Mouse (Mus musculus): ENCODE measurements at regions not wholly inside any gene's neighbourhood (a gene's known extent, or its start where the extent isn't known, plus 50 kb on each side); places are given as distances from the start of the nearest gene placed in this dataset.
"Not testable (repeated sequence)": the region's sequence is repeated elsewhere in the genome, so short reads cannot be mapped to it uniquely, and the experiment has no call there.

DNA sequence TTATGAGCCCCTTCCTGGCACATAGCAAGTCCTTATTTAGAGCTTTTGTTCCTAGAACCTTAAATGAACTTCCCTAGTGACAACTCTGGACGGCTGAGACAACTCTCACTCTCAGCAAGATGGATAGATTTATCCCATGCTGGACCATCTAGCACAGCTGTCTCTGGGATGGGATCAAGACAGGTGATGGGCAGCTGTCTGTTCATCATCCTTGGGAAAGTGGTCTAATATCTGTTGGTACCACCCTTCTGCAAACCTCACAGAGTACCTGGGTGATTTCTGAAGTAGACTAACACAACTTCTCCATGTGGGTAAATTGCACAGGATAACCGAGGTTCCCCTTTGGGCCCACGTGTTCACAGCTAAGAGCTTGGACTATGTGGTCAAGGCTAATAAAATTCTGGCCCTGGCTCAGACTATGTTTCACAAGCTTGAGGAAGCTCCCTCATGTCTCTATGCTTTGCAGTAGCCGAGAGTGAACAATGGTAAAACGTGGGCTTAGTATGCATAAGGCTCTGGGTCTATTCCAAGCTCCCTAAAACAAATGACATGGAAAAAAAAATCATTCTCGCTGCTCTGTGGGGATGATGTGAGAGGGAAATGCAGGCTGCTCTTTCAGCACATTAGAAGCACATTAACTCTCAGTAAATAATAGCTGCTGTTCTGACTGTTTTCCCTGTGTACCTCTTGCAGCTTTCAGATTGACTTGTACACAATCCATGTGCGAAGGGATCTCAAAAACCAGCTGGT, 135.1 kb upstream of the 1700056E22Rik start:
- 63% methylated on average over 7 of the region's 7 CpGs for whole genome bisulfite sequencing

DNA sequence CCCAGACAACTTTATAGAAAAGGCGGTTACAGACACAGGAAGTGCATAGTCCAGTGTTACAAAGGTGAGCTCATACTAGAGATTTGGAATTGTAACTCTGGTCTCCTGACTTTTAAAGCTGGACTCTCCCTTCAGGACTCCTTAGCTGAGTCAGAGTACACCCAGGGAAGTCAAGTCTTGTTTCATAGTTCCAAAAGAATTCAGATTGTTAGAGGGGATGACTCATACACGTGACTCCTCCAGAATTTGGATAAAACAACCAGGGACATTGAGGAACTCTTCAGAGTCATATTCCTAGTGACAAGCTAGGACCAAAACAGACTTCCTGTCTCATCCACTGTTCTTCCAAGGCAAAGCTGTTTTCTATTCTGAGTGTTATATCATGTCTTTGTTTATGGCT, 132.8 kb upstream of the 1700056E22Rik start:
- no peak for ATAC-seq

More for the DNA sequence above, 135.1 kb upstream of the 1700056E22Rik start:
- no peaks in the 10 kb centered on the region for H3K27me3 ChIP-seq (replicated peaks; ENCODE audit: control insufficient read depth, insufficient read depth, low read length)
- H3K4me2 ChIP-seq (ENCODE audit: low read length), result no peak overlapping the region
- H3K9me3 ChIP-seq (ENCODE audit: control insufficient read depth, low read length), result no peaks in the 10 kb centered on the region
- H3K4me3 ChIP-seq (ENCODE audit: low read length), result no peak overlapping the region
- no peak overlapping the region for H3K9ac ChIP-seq (ENCODE audit: low read depth, low read length)
- no peak for ATAC-seq
- H3K27ac ChIP-seq (ENCODE audit: low read depth, low read length), result no peak overlapping the region
- H3K4me1 ChIP-seq (ENCODE audit: control insufficient read depth, insufficient read depth, low read depth, low read length), result no peaks in the 10 kb centered on the region
- H3K36me3 ChIP-seq (ENCODE audit: control insufficient read depth, insufficient read depth, low read length), result no peaks in the 10 kb centered on the region

DNA sequence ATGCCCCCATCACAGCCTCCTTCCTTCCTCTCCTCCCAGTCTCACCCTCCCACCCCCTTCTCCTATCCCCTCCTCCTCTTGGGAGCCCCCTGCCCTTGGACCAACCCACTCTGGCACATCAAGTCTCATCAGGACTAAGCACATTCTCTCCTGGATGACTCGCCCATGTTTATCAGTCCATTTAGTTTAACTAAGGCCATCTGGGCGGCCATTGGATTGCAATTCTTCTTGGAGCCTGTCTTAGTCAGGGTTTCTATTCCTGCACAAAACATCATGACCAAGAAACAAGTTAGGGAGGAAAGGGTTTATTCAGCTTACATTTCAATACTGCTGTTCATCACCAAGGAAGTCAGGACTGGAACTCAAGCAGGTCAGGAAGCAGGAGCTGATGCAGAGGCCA, 128.4 kb upstream of the 1700056E22Rik start:
- H3K9me3 ChIP-seq (ENCODE audit: control insufficient read depth, low read length); H3K9ac ChIP-seq (ENCODE audit: low read depth, low read length); H3K4me2 ChIP-seq (ENCODE audit: low read length); H3K27ac ChIP-seq (ENCODE audit: low read depth, low read length); H3K36me3 ChIP-seq (ENCODE audit: control insufficient read depth, insufficient read depth, low read length); H3K27me3 ChIP-seq (replicated peaks; ENCODE audit: control insufficient read depth, insufficient read depth, low read length); H3K4me1 ChIP-seq (ENCODE audit: control insufficient read depth, insufficient read depth, low read depth, low read length); ATAC-seq; H3K4me3 ChIP-seq (ENCODE audit: low read length): not testable (repeated sequence)
- WGBS, result 93% methylated on average over 2 of the region's 2 CpGs

More for the DNA sequence above, 132.8 kb upstream of the 1700056E22Rik start:
- no peaks in the 10 kb centered on the region for H3K27me3 ChIP-seq (replicated peaks; ENCODE audit: control insufficient read depth, insufficient read depth, low read length)
- no peak overlapping the region for H3K4me3 ChIP-seq (ENCODE audit: low read length)
- 75% methylated on average over 2 of the region's 2 CpGs for WGBS
- no peaks in the 10 kb centered on the region for H3K4me1 ChIP-seq (ENCODE audit: control insufficient read depth, insufficient read depth, low read depth, low read length)
- no peaks in the 10 kb centered on the region for H3K36me3 ChIP-seq (ENCODE audit: control insufficient read depth, insufficient read depth, low read length)
- no peak overlapping the region for H3K9ac ChIP-seq (ENCODE audit: low read depth, low read length)
- H3K27ac ChIP-seq (ENCODE audit: low read depth, low read length), result no peak overlapping the region
- H3K9me3 ChIP-seq (ENCODE audit: control insufficient read depth, low read length), result no peaks in the 10 kb centered on the region
- H3K4me2 ChIP-seq (ENCODE audit: low read length), result no peak overlapping the region

DNA sequence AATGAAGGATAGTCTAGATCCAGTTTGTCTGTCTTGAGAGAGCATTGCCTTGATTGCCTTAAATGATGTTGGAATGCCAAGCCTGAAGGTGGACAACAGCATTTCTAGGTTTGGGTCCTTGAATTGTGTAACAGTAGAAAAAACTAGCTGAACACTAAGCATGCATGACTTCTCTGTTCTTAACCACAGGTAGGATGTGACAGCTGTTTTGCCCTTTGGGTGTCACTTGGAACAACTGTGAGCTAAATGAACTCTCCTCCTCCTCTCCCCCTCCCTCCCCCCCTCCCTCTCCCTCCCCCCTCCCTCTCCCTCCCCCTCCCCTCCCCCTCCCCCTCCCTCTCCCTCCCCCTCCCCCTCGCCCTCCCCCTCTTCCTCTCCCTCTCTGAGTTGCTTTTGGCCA, 113.6 kb upstream of the 1700056E22Rik start:
- Histone ChIP-seq H3K9me3 (ENCODE audit: control insufficient read depth, low read length) (no peaks in the 10 kb centered on the region), H3K36me3 (ENCODE audit: control insufficient read depth, insufficient read depth, low read length) (no peaks in the 10 kb centered on the region), H3K9ac (ENCODE audit: low read depth, low read length) (no peak overlapping the region), H3K4me1 (ENCODE audit: control insufficient read depth, insufficient read depth, low read depth, low read length) (no peaks in the 10 kb centered on the region), H3K27ac (ENCODE audit: low read depth, low read length) (no peak overlapping the region), H3K4me2 (ENCODE audit: low read length) (no peak overlapping the region), H3K4me3 (ENCODE audit: low read length) (no peak overlapping the region), H3K27me3 (replicated peaks; ENCODE audit: control insufficient read depth, insufficient read depth, low read length) (no peaks in the 10 kb centered on the region)
- no peak for ATAC-seq
- no CpG with 5 or more reads among the region's 1 CpGs for WGBS

DNA sequence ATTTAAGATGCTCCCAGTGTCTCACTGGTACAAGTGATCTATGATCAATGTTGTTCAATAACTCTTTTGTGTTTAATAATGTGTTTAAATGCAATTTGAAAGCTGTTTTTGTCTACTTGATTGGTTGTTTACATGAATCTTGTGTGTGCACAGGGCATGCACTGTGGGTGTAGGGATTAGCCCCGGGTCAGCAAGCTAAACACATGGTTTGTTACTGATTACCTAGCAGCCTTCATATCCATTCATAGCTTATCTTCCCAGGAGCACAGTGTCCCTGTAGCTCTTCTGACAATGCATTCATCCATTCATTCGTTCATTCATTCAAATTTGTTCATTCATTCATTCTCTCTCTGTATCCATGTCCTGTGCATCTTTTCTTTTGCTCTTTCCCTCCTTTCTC, 108.9 kb upstream of the 1700056E22Rik start:
- Histone ChIP-seq H3K9ac (ENCODE audit: low read depth, low read length) (no peak overlapping the region), H3K36me3 (ENCODE audit: control insufficient read depth, insufficient read depth, low read length) (no peaks in the 10 kb centered on the region), H3K4me2 (ENCODE audit: low read length) (no peak overlapping the region), H3K9me3 (ENCODE audit: control insufficient read depth, low read length) (no peaks in the 10 kb centered on the region), H3K27me3 (replicated peaks; ENCODE audit: control insufficient read depth, insufficient read depth, low read length) (no peaks in the 10 kb centered on the region), H3K4me1 (ENCODE audit: control insufficient read depth, insufficient read depth, low read depth, low read length) (no peaks in the 10 kb centered on the region), H3K4me3 (ENCODE audit: low read length) (no peak overlapping the region), H3K27ac (ENCODE audit: low read depth, low read length) (no peak overlapping the region)
- ATAC-seq, result no peak
- WGBS, result 55% methylated on average over 2 of the region's 2 CpGs

DNA sequence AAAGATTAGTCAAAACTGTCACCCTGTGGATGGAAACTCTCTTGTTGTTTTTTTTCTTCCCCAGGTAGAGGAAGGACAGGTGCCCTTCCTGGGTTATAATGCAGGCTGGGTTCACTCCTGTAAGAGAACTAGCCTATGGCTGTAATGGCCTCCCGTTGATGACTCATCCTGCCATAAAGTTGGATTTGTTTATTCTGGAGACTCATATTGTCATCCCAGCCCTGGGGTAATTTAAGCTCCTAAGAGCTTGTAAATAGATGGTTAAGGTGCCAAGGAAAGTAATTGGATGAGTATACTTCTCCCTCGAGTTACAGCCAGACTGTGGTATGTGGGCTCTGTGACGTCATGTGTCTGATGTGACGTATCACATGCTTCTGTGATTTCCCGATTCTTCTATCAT, 106.4 kb upstream of the 1700056E22Rik start:
- H3K36me3 ChIP-seq (ENCODE audit: control insufficient read depth, insufficient read depth, low read length), result no peaks in the 10 kb centered on the region
- H3K4me3 ChIP-seq (ENCODE audit: low read length), result no peak overlapping the region
- no peak overlapping the region for H3K9ac ChIP-seq (ENCODE audit: low read depth, low read length)
- no peak overlapping the region for H3K27ac ChIP-seq (ENCODE audit: low read depth, low read length)
- H3K4me1 ChIP-seq (ENCODE audit: control insufficient read depth, insufficient read depth, low read depth, low read length), result no peaks in the 10 kb centered on the region
- no peak for ATAC-seq
- no peaks in the 10 kb centered on the region for H3K27me3 ChIP-seq (replicated peaks; ENCODE audit: control insufficient read depth, insufficient read depth, low read length)
- no peak overlapping the region for H3K4me2 ChIP-seq (ENCODE audit: low read length)
- no peaks in the 10 kb centered on the region for H3K9me3 ChIP-seq (ENCODE audit: control insufficient read depth, low read length)
- WGBS, result 86% methylated on average over 5 of the region's 5 CpGs

DNA sequence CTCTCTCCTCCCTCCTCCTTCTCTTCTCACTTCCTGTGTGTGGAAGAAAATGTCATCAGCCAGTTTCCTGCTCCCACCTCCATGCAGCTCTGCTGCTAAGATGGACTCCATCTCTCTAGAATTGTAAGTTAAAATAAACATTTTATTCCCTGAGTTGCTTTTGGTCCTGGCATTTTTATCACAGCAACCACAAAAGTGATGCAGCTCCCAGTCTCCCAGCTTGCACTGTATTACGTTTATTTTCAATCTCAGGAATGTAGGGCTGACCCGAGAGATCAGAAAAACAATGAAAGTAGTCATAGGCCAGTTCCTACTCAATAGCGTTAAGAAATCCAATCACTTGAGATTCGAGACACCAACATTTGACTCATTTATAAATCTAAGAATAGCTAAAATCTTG, 106.0 kb upstream of the 1700056E22Rik start:
- no peaks in the 10 kb centered on the region for H3K36me3 ChIP-seq (ENCODE audit: control insufficient read depth, insufficient read depth, low read length)
- no peak overlapping the region for H3K4me2 ChIP-seq (ENCODE audit: low read length)
- no peak overlapping the region for H3K27ac ChIP-seq (ENCODE audit: low read depth, low read length)
- 75% methylated on average over 4 of the region's 4 CpGs for WGBS
- no peaks in the 10 kb centered on the region for H3K4me1 ChIP-seq (ENCODE audit: control insufficient read depth, insufficient read depth, low read depth, low read length)
- no peak overlapping the region for H3K4me3 ChIP-seq (ENCODE audit: low read length)
- no peaks in the 10 kb centered on the region for H3K27me3 ChIP-seq (replicated peaks; ENCODE audit: control insufficient read depth, insufficient read depth, low read length)
- ATAC-seq, result no peak
- no peaks in the 10 kb centered on the region for H3K9me3 ChIP-seq (ENCODE audit: control insufficient read depth, low read length)
- H3K9ac ChIP-seq (ENCODE audit: low read depth, low read length), result no peak overlapping the region

DNA sequence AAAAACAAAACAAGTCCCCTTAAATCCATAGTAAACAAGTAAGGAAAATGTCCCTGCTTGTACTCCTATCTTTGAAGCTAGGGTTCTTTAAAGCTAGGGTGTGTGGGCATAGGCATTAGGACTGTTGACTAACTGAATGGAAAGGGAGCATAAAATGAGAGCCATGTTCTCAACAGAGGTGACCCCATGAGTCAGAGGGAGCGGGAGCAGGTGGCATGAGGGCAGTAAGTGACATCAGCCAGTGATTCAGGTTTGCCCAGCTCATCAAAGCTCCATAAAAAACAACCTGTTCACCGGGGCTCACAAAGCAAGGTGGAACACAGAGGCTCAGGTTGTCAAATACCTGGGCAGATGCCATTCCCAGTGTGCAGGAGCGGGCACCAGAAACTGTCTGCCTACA, 104.6 kb upstream of the 1700056E22Rik start:
- H3K36me3 ChIP-seq (ENCODE audit: control insufficient read depth, insufficient read depth, low read length), result no peaks in the 10 kb centered on the region
- 88% methylated on average over 3 of the region's 3 CpGs for WGBS
- H3K27ac ChIP-seq (ENCODE audit: low read depth, low read length), result no peak overlapping the region
- ATAC-seq, result no peak
- H3K4me1 ChIP-seq (ENCODE audit: control insufficient read depth, insufficient read depth, low read depth, low read length), result no peaks in the 10 kb centered on the region
- no peak overlapping the region for H3K4me2 ChIP-seq (ENCODE audit: low read length)
- no peaks in the 10 kb centered on the region for H3K9me3 ChIP-seq (ENCODE audit: control insufficient read depth, low read length)
- H3K9ac ChIP-seq (ENCODE audit: low read depth, low read length), result no peak overlapping the region
- no peaks in the 10 kb centered on the region for H3K27me3 ChIP-seq (replicated peaks; ENCODE audit: control insufficient read depth, insufficient read depth, low read length)
- no peak overlapping the region for H3K4me3 ChIP-seq (ENCODE audit: low read length)

DNA sequence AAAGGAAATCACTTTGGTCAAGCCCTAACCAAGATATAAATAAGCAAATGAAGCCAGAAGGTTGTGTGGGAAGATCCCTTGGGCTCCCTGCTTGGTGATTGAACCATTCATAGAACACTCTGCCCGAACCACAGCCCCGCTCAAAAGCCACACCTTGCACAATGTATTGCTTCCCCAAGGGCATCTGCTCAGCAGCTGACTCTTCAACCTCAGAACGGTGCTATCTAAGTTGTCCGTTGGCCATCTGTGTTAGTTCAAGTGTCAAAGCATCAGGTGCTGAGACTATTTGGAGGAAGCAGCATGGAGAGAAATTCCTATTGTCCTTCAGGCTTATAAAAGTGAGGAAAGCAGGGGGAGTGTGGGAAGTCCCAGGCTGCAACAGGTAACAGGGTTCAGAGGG, 96.8 kb upstream of the 1700056E22Rik start:
- no peaks in the 10 kb centered on the region for H3K4me1 ChIP-seq (ENCODE audit: control insufficient read depth, insufficient read depth, low read depth, low read length)
- H3K4me2 ChIP-seq (ENCODE audit: low read length), result no peak overlapping the region
- ATAC-seq, result no peak
- WGBS, result 84% methylated on average over 4 of the region's 4 CpGs
- no peak overlapping the region for H3K9ac ChIP-seq (ENCODE audit: low read depth, low read length)
- H3K27me3 ChIP-seq (replicated peaks; ENCODE audit: control insufficient read depth, insufficient read depth, low read length), result no peaks in the 10 kb centered on the region
- no peaks in the 10 kb centered on the region for H3K36me3 ChIP-seq (ENCODE audit: control insufficient read depth, insufficient read depth, low read length)
- H3K4me3 ChIP-seq (ENCODE audit: low read length), result no peak overlapping the region
- no peaks in the 10 kb centered on the region for H3K9me3 ChIP-seq (ENCODE audit: control insufficient read depth, low read length)
- H3K27ac ChIP-seq (ENCODE audit: low read depth, low read length), result no peak overlapping the region

DNA sequence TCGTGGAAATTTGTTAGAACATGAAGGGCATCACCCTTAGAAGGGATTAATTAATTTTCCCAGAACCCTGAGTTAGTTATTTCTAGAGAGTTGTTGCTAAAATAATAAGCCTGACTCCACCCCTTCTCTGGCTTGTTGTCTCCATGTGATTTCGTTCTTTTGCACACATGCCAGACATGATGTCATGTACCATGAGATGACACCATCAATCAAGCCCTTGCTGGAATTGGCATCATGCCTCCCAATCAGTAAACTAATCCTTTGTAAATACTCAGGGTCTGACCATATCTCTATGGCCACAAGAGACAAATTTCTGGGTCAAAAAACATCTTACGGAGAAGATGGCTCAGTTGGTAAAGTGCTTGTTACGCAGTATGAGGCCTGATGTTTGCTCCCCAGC, 93.2 kb upstream of the 1700056E22Rik start:
- no peaks in the 10 kb centered on the region for H3K36me3 ChIP-seq (ENCODE audit: control insufficient read depth, insufficient read depth, low read length)
- WGBS, result 83% methylated on average over 4 of the region's 4 CpGs
- no peak overlapping the region for H3K27ac ChIP-seq (ENCODE audit: low read depth, low read length)

More for the DNA sequence above, 93.2 kb upstream of the 1700056E22Rik start:
- H3K4me1 ChIP-seq (ENCODE audit: control insufficient read depth, insufficient read depth, low read depth, low read length), result no peaks in the 10 kb centered on the region
- H3K27me3 ChIP-seq (replicated peaks; ENCODE audit: control insufficient read depth, insufficient read depth, low read length), result no peaks in the 10 kb centered on the region
- H3K4me3 ChIP-seq (ENCODE audit: low read length), result no peak overlapping the region
- ATAC-seq, result no peak
- H3K9me3 ChIP-seq (ENCODE audit: control insufficient read depth, low read length), result no peaks in the 10 kb centered on the region
- no peak overlapping the region for H3K9ac ChIP-seq (ENCODE audit: low read depth, low read length)
- no peak overlapping the region for H3K4me2 ChIP-seq (ENCODE audit: low read length)

All from hindbrain, embryonic 16.5 days (tissue).